Mouse (Mus musculus): Measurements from ENCODE around the gene Barx2. TPM values are rescaled to one million over a fixed set of nuclear protein-coding genes. Genes with fewer than 3 reads are reported as not detected.
"Not testable (repeated sequence)": the region's sequence is repeated elsewhere in the genome, so short reads cannot be mapped to it uniquely, and the experiment has no call there.

The Barx2 gene
- polyA plus RNA-seq (2014; fragmentation: Nextera tagmentation; extraction: Ambion mirVana): not detected in 2 replicates

DNA sequence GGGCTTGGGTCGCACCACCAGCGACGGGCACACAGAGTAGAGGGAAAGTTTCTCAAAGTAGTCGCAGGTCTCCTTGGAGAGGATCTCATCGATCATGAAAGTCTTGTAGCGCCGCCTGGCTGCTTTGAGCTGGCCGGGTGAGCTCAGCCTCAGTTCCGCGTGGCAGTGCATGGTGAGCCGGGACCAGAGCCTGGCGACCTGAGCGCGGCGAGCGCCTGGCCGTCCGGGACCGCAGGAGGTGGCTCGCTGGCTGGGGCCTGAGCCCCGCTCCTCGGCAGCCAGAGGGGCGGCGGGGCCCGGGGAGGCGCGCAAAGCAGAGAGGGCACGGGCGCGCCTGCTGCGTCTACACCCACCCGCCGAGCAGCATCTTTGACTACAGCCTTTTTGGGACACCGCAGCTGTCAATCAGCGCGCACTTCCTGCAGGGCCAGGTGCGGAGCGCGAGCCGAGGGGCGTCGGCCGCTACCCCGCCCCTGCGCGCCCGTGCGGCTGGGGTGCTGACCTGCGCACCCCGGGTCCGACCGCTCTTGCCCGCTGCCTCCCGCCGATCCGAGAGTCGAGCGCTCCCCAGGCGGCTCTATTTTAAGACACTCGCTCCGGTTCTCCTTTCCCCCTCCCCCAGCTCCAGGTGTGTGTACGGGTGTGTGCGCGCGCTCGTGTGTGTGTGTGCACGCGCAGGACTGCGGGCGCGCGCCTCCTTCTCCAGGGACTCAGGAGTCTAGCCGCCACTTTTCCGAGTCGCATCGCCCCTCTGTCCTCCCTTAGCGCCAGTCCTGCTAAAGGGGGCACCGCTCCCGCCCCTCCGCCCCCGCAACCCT lies at the start of gene Barx2:
Gene Barx2, minus strand, starts transcription at position 542 of the 818 bp plus-strand sequence.
- peak within 1 kb of the TSS; percentile 51 for H3K4me3 ChIP-seq (ENCODE audit: low read depth, low read length)
- H3K4me1 ChIP-seq (ENCODE audit: control insufficient read depth, insufficient read depth, low read length): peaks cover 15% of the 10 kb centered on the region
- H3K27ac ChIP-seq (ENCODE audit: low read depth, low read length): no peak within 1 kb of the TSS
- H3K9ac ChIP-seq (ENCODE audit: low read length): 0 out of 2 replicates have a peak within 1 kb of the TSS, but pooled peaks have one; percentile 9
- no peaks in the 10 kb centered on the region for H3K36me3 ChIP-seq (ENCODE audit: control insufficient read depth, insufficient read depth, low read length)
- under 1% methylated on average over 81 of the region's 81 CpGs for WGBS
- DNase-seq (ENCODE audit: low spot score, missing footprints) (peak; percentile 96), ATAC-seq (ENCODE audit: low FRiP score) (peak; percentile 76)
- H3K9me3 ChIP-seq (ENCODE audit: control insufficient read depth, low read length): no peaks in the 10 kb centered on the region
- peaks cover 73% of the 10 kb centered on the region for H3K27me3 ChIP-seq (ENCODE audit: control insufficient read depth, insufficient read depth, low read length)
- peak within 1 kb of the TSS; percentile 97 for H3K4me2 ChIP-seq

GRCm38 (mm10) chr9:31962265-31962664 lies 49.0 kb upstream of the Barx2 start:
- Histone ChIP-seq H3K27me3 (ENCODE audit: control insufficient read depth, insufficient read depth, low read length) (no peaks in the 10 kb centered on the region), H3K9me3 (ENCODE audit: control insufficient read depth, low read length) (no peaks in the 10 kb centered on the region), H3K4me2 (no peak overlapping the region), H3K36me3 (ENCODE audit: control insufficient read depth, insufficient read depth, low read length) (no peaks in the 10 kb centered on the region), H3K27ac (ENCODE audit: low read depth, low read length) (no peak overlapping the region), H3K4me3 (ENCODE audit: low read depth, low read length) (no peak overlapping the region), H3K4me1 (ENCODE audit: control insufficient read depth, insufficient read depth, low read length) (no peaks in the 10 kb centered on the region), H3K9ac (ENCODE audit: low read length) (no peak overlapping the region)
- ATAC-seq (ENCODE audit: low FRiP score) (no peak), DNase-seq (ENCODE audit: low spot score, missing footprints) (peak; percentile 31)
- WGBS: 62% methylated on average over 1 of the region's 1 CpGs

DNA sequence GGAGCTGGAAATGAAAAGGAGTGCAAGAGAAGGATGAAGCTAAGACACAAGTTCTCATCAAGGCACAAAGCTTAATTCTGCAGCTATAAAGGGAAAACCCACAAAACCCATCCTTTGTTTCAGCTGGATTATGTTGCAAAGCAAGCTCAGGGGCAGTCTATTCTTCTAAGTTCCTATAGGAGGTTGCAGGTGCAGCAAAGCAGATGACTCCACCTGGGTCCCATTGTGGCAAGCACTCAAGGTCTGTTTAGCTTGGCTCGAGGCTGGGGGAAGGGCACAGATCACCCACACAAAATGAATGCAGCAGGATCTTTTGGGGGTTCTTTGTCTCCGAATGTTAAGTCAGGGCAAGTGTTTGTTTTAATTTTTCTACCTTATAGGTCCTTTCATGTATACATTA lies 47.2 kb upstream of the Barx2 start:
- 59% methylated on average over 2 of the region's 2 CpGs for WGBS

GRCm38 (mm10) chr9:31958120-31958519 lies 44.9 kb upstream of the Barx2 start:
- Histone ChIP-seq H3K27ac (ENCODE audit: low read depth, low read length) (no peak overlapping the region), H3K9ac (ENCODE audit: low read length) (no peak overlapping the region), H3K4me3 (ENCODE audit: low read depth, low read length) (no peak overlapping the region), H3K9me3 (ENCODE audit: control insufficient read depth, low read length) (no peaks in the 10 kb centered on the region), H3K36me3 (ENCODE audit: control insufficient read depth, insufficient read depth, low read length) (no peaks in the 10 kb centered on the region), H3K4me1 (ENCODE audit: control insufficient read depth, insufficient read depth, low read length) (no peaks in the 10 kb centered on the region), H3K4me2 (no peak overlapping the region), H3K27me3 (ENCODE audit: control insufficient read depth, insufficient read depth, low read length) (no peaks in the 10 kb centered on the region)
- DNase-seq (ENCODE audit: low spot score, missing footprints) (no peak), ATAC-seq (ENCODE audit: low FRiP score) (no peak)

More for the DNA sequence above, 47.2 kb upstream of the Barx2 start:
- Histone ChIP-seq H3K4me3 (ENCODE audit: low read depth, low read length) (no peak overlapping the region), H3K4me2 (no peak overlapping the region), H3K27ac (ENCODE audit: low read depth, low read length) (no peak overlapping the region), H3K9ac (ENCODE audit: low read length) (no peak overlapping the region), H3K27me3 (ENCODE audit: control insufficient read depth, insufficient read depth, low read length) (no peaks in the 10 kb centered on the region), H3K36me3 (ENCODE audit: control insufficient read depth, insufficient read depth, low read length) (no peaks in the 10 kb centered on the region), H3K4me1 (ENCODE audit: control insufficient read depth, insufficient read depth, low read length) (no peaks in the 10 kb centered on the region), H3K9me3 (ENCODE audit: control insufficient read depth, low read length) (no peaks in the 10 kb centered on the region)
- ATAC-seq (ENCODE audit: low FRiP score) (no peak), DNase-seq (ENCODE audit: low spot score, missing footprints) (no peak)

DNA sequence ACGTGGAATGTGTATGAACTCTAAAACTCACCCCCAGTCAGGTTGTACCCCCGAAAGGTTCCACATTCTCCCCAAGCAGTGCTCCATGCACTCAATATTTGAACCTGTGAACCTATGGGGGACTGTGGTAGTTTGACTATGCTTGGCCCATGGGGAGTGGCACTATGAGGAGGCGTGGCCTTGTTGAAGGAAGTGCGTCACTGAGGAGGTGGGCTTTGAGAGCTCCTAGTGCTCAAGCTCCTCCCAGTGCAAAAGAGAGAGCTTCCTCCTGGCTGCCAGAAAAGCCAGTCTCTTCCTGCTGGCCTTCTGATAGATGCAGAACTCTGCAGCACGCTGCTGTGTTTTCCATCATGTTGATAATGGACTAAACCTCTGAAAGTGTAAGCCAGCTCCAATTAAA lies 37.2 kb upstream of the Barx2 start:
- DNase-seq (ENCODE audit: low spot score, missing footprints): no peak
- H3K4me3 ChIP-seq (ENCODE audit: low read depth, low read length): no peak overlapping the region
- H3K4me2 ChIP-seq: no peak overlapping the region
- no peaks in the 10 kb centered on the region for H3K9me3 ChIP-seq (ENCODE audit: control insufficient read depth, low read length)
- H3K9ac ChIP-seq (ENCODE audit: low read length): no peak overlapping the region
- H3K27me3 ChIP-seq (ENCODE audit: control insufficient read depth, insufficient read depth, low read length): no peaks in the 10 kb centered on the region
- no peak overlapping the region for H3K27ac ChIP-seq (ENCODE audit: low read depth, low read length)
- WGBS: 93% methylated on average over 5 of the region's 5 CpGs
- no peaks in the 10 kb centered on the region for H3K36me3 ChIP-seq (ENCODE audit: control insufficient read depth, insufficient read depth, low read length)
- ATAC-seq (ENCODE audit: low FRiP score): no peak
- H3K4me1 ChIP-seq (ENCODE audit: control insufficient read depth, insufficient read depth, low read length): no peaks in the 10 kb centered on the region

DNA sequence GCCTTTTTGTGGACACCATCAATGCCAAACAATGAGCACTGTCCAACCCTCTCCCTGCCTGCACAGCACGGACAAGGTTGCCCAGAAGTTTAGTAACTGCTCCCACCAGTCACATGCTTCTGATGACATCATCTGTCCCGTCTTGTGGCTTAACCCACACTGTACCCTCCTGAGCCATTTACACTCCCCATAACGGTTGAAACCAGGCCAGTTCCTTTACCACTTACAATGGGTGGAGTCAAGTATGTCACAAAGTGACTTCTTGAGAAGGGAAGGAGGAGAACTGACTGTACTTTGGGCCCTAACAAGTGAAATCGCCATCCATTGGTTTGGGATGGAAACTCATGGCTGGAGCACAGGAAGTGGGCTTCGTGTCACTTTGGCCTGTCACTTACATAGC lies 35.8 kb upstream of the Barx2 start:
- Histone ChIP-seq H3K9me3 (ENCODE audit: control insufficient read depth, low read length) (no peaks in the 10 kb centered on the region), H3K4me1 (ENCODE audit: control insufficient read depth, insufficient read depth, low read length) (no peaks in the 10 kb centered on the region), H3K27me3 (ENCODE audit: control insufficient read depth, insufficient read depth, low read length) (no peaks in the 10 kb centered on the region), H3K4me2 (no peak overlapping the region), H3K9ac (ENCODE audit: low read length) (no peak overlapping the region), H3K36me3 (ENCODE audit: control insufficient read depth, insufficient read depth, low read length) (no peaks in the 10 kb centered on the region), H3K4me3 (ENCODE audit: low read depth, low read length) (no peak overlapping the region), H3K27ac (ENCODE audit: low read depth, low read length) (no peak overlapping the region)
- DNase-seq (ENCODE audit: low spot score, missing footprints) (no peak), ATAC-seq (ENCODE audit: low FRiP score) (no peak)
- 88% methylated on average over 5 of the region's 5 CpGs for WGBS

DNA sequence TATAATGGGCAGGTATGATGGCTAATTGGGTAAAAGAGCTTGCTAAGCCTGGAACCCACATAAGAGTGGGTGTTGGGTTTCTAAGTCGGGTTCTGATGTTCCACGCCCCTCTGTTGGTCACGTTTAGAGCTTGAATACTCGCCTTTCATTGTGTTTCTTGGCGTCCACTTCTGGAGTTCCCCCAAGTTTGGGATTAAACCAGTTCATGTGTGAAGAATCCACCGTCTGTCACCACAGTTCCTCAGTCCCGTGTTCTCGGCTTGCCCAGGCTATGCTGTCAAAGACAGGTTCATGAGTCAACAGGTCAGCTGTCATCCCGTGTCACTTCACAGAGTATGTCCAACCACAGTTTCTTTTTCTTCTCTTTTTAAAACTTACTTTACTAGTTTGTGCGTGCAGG lies 33.8 kb upstream of the Barx2 start:
- Histone ChIP-seq H3K9me3 (ENCODE audit: control insufficient read depth, low read length) (no peaks in the 10 kb centered on the region), H3K9ac (ENCODE audit: low read length) (no peak overlapping the region)
- WGBS: 85% methylated on average over 10 of the region's 10 CpGs

DNA sequence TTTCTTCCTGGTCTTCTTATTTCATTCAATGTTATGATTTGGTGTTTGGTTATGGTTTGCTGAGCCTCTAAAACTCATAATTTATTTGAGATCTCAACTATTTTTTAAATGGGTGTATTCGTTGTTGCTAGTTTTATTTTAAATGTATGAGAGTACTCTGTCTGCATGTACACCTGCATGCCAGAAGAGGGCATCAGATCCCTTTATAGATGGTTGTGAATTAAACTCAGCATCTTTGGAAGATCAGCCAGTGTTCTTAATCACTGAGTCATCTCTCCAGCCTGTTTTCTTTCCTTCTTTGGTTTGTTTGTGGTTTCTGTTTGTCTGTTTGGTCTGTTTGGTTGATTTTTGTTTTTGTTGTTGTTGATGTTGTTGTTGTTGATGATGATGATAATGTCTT lies 29.1 kb upstream of the Barx2 start:
- H3K4me1 ChIP-seq (ENCODE audit: control insufficient read depth, insufficient read depth, low read length): no peaks in the 10 kb centered on the region
- H3K36me3 ChIP-seq (ENCODE audit: control insufficient read depth, insufficient read depth, low read length): no peaks in the 10 kb centered on the region
- H3K4me2 ChIP-seq: no peak overlapping the region
- H3K4me3 ChIP-seq (ENCODE audit: low read depth, low read length): no peak overlapping the region
- H3K27me3 ChIP-seq (ENCODE audit: control insufficient read depth, insufficient read depth, low read length): no peaks in the 10 kb centered on the region
- no peak overlapping the region for H3K27ac ChIP-seq (ENCODE audit: low read depth, low read length)
- 53% methylated on average over 1 of the region's 1 CpGs for WGBS
- ATAC-seq (ENCODE audit: low FRiP score) (no peak), DNase-seq (ENCODE audit: low spot score, missing footprints) (no peak)
- H3K9ac ChIP-seq (ENCODE audit: low read length): no peak overlapping the region
- H3K9me3 ChIP-seq (ENCODE audit: control insufficient read depth, low read length): no peaks in the 10 kb centered on the region

More for the DNA sequence above, 33.8 kb upstream of the Barx2 start:
- Histone ChIP-seq H3K4me1 (ENCODE audit: control insufficient read depth, insufficient read depth, low read length) (no peaks in the 10 kb centered on the region), H3K27ac (ENCODE audit: low read depth, low read length) (no peak overlapping the region), H3K4me3 (ENCODE audit: low read depth, low read length) (no peak overlapping the region), H3K36me3 (ENCODE audit: control insufficient read depth, insufficient read depth, low read length) (no peaks in the 10 kb centered on the region), H3K27me3 (ENCODE audit: control insufficient read depth, insufficient read depth, low read length) (no peaks in the 10 kb centered on the region), H3K4me2 (no peak overlapping the region)
- DNase-seq (ENCODE audit: low spot score, missing footprints) (no peak), ATAC-seq (ENCODE audit: low FRiP score) (no peak)

- H3K27me3 ChIP-seq (ENCODE audit: control insufficient read depth, insufficient read depth, low read length); ATAC-seq (ENCODE audit: low FRiP score): not testable (repeated sequence)
- WGBS: 95% methylated on average over 12 of the region's 16 CpGs
Measured at GRCm38 (mm10) chr9:31936486-31936885, 23.2 kb upstream of the Barx2 start.

More at GRCm38 (mm10) chr9:31936486-31936885, 23.2 kb upstream of the Barx2 start:
- not testable (repeated sequence) for DNase-seq (ENCODE audit: low spot score, missing footprints); H3K4me2 ChIP-seq; H3K36me3 ChIP-seq (ENCODE audit: control insufficient read depth, insufficient read depth, low read length); H3K9ac ChIP-seq (ENCODE audit: low read length); H3K9me3 ChIP-seq (ENCODE audit: control insufficient read depth, low read length); H3K27ac ChIP-seq (ENCODE audit: low read depth, low read length); H3K4me3 ChIP-seq (ENCODE audit: low read depth, low read length); H3K4me1 ChIP-seq (ENCODE audit: control insufficient read depth, insufficient read depth, low read length)
